Mouse (Mus musculus) ovary, postnatal 14 days (tissue): Measurements from ENCODE around the gene Abtb2.
"Not testable (repeated sequence)": the region's sequence is repeated elsewhere in the genome, so short reads cannot be mapped to it uniquely, and the experiment has no call there.

Experiments used
- DNase-seq: peaks from one replicate; pipeline ENCODE4 v3.0.0; 2022; ENCODE audit warnings: low spot score

Gene Abtb2

GRCm38 (mm10) chr2:103565732-103566422, at the start of gene Abtb2:
Gene Abtb2, plus strand, starts transcription at chr2:103566310.
- peak; percentile 82 for DNase-seq

- no peak for DNase-seq
These were observed 49.6 kb upstream of the Abtb2 start for GRCm38 (mm10) chr2:103516472-103516871.

DNA sequence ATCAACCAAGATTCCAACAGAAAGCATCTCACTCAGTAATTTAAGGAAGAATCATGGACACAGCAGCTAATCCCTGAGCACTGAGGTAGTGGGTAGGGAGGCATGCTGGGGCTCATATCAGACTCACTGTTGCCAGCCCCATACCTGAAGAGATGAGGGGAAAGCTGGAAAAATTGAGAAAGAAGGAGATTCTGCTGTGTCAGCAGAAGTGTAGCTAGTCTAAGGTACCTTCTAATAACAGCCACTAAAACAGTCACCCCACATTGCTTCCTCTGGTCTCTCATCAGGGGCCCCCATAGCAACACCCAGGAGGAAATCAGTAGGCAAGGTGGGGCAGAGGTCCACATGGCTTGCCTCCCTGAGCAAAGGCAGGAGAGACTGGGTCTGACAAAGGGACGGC, 40.5 kb upstream of the Abtb2 start:
- DNase-seq = no peak

GRCm38 (mm10) chr2:103547132-103547531, 19.0 kb upstream of the Abtb2 start:
- peak; percentile 49 for DNase-seq

GRCm38 (mm10) chr2:103550301-103550700, 15.8 kb upstream of the Abtb2 start:
- DNase-seq = not testable (repeated sequence)

DNA sequence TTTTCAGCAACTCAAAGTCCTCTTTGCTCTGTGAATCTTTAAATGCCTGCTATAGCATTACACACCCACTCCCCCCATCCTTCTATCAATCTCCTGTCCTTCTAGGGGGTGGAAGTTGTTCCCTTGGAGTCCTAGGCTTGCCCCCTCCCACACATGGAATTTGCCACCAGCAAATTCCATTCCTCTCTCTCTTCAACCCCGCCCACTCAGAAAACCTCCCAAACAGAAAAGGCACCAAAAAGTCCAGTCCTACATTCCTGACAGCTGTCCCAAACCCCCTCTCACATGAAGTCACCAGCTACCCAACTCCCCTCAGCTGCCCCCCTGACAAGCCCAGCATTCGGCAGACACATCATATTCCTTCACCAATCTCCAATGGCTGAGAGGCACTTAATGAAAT, 12.1 kb upstream of the Abtb2 start:
- DNase-seq = no peak

- DNase-seq = no peak
These were observed 9.8 kb upstream of the Abtb2 start for GRCm38 (mm10) chr2:103556125-103556877.

GRCm38 (mm10) chr2:103560955-103561354, 5.2 kb upstream of the Abtb2 start:
- no peak for DNase-seq

- no peak for DNase-seq
These were observed 1.6 kb upstream of the Abtb2 start for GRCm38 (mm10) chr2:103564427-103565023.

- no peak for DNase-seq
These were observed 929 bp upstream of the Abtb2 start for GRCm38 (mm10) chr2:103565171-103565591.

DNA sequence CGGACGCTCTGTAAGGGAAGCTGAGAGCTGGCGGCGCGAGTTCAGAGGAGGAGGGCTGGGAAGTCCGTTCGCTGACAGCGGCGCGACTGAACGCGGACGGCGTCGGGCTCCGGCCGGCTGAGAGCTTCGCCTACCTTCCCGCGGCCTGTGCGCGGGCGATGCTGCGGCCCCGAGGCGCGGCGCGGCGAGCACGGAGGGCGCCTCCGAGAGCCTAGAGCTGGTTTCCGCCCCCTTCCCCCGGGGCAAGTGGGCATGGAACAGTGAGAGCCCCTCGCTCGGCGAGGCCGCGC, 258 bp downstream of the Abtb2 start:
- DNase-seq = no peak

DNA sequence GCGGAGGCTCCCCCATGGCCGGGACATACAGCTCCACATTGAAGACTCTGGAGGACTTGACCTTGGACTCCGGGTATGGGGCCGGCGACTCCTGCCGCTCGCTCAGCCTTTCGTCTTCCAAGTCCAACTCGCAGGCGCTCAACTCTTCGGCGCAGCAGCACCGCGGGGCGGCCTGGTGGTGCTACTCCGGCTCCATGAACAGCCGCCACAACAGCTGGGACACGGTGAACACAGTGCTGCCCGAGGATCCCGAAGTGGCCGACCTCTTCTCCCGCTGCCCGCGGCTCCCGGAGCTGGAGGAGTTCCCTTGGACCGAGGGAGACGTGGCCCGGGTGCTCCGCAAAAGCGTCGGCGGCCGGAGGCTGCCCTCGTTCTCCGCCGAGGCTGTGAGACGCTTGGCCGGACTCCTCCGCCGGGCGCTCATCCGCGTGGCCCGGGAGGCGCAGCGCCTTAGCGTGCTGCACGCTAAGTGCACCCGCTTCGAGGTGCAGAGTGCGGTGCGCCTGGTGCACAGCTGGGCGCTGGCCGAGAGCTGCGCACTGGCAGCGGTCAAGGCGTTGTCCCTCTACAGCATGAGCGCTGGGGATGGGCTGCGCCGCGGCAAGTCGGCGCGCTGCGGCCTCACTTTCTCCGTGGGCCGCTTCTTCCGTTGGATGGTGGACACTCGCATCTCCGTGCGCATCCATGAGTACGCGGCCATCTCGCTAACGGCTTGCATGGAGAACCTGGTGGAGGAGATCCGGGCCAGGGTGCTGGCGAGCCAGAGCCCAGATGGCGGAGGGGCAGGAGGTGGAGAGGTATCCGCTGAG, 807 bp downstream of the Abtb2 start:
- peak; percentile 36 for DNase-seq

DNA sequence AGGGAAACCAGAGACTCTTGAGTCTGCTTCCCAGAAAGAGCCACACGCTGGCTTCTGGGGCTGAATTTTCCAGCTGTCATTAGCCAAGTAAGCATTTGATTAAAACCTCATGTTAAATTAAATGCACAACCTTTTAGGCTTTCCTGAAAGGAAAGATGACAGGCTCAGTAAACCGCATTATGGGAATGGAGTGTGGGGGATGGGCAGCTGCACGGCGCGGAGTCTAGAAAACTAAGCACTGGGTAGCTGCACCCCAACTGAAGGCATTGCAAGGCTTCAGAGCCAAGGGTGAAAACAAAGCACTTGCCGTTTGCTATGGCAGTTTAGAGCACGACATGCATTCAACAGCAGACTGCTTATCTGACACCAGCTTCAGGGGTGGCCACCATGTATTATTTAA, 2.1 kb downstream of the Abtb2 start:
- DNase-seq = no peak

- no peak for DNase-seq
These were observed 3.6 kb downstream of the Abtb2 start for GRCm38 (mm10) chr2:103569716-103570115.

GRCm38 (mm10) chr2:103572354-103572753, 6.2 kb downstream of the Abtb2 start:
- no peak for DNase-seq

- no peak for DNase-seq
These were observed 10.3 kb downstream of the Abtb2 start for GRCm38 (mm10) chr2:103576371-103576770.

DNA sequence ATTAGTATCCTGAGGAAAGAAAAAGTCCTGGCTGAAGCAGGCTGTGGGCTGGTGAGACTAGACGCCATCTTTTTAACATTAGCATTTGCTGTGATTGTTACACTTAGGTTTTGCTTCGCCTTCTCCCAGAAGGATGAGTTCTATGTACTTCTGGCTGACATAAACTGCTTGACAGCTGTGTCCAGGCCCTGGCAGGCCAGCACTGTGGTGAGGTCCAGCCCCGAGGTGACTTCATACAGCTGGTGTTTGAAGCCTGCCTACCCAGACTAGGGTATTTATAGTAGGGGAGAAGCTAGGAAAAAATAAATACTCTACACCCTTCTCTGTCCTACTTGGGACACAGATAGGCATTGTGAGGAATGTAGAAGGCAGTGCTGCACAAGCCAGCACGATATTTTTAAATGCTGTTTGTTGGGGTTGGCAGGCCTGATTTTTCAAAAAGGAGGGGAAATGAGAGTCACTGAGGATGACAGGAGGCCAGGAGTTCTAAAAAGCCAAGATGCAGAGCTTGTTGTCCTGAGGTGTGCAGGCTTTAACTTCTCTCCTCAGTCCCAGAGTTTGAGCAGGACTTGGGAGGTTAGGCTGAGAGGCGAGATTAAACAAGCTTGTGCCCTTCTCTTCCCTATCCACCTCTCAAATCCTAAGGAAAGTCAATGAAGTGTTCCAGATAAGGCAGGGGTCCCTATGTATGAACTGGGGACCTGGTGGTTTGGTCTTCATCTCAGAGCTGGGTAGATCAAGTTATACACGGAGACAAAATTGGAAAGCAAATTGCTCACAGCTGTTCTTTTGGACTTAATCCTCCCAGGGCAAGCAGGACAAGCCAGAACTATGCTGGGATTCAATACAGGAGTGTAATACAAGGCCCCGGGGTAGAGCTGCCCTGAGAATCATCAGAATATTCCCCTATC, 11.9 kb downstream of the Abtb2 start:
- no peak for DNase-seq

DNA sequence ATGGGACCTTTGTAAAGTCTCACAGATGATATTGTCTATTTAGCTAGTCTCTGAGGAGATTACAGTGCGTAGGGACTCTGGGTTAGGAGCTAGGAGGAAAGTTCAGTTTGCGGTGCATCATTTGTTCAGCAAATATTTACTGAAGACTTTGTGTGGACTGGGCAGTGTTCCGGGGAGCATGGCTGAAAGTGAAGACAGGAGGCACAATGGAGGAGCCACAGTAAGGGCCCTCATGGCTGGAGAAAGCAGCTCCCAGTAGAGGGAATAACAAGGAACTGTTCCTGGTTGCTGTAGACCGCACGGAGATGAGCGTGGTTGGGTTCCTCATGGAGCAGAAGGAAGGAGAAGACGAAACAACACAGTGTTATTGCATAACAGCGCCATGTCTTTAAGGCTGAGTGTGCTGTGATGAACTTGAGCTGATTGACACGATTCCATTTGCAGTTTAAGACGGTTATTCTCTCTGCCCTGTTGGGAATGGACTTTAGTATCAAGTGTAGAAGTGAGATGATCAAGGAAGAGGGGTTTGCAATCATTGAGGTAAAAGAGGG, 12.6 kb downstream of the Abtb2 start:
- no peak for DNase-seq

GRCm38 (mm10) chr2:103580756-103581155, 14.6 kb downstream of the Abtb2 start:
- no peak for DNase-seq

- no peak for DNase-seq
These were observed 15.3 kb downstream of the Abtb2 start for GRCm38 (mm10) chr2:103581369-103581897.

- DNase-seq = no peak
These were observed 17.2 kb downstream of the Abtb2 start for GRCm38 (mm10) chr2:103583316-103583715.
